Comparison of ENCODE assay signal across 12 mouse cellular contexts in genomic region chr6:72134850-72135515, GRCm38 (mm10). TPM values are rescaled to one million over a fixed set of nuclear protein-coding genes. Genes with fewer than 3 reads are reported as not detected.
DNase-seq lines count a peak whose midpoint lies in the region; ATAC-seq lines count a peak whose summit lies in the region.
"Had no signal": no experiment of that assay in that cellular context is flagged by ENCODE, and none has a peak within 500 bp of the region (broad histone marks: within the 10 kb centered on the region; RNA-seq: fewer than 3 reads in every experiment).

No protein-coding gene starts in this region.

- H3K4me3 ChIP-seq in megakaryocyte, embryonic 14.5 days (replicated peaks): peak overlapping the region; percentile 88
- no peak overlapping the region for H3K4me3 ChIP-seq in limb, embryonic 13.5 days
- H3K4me3 ChIP-seq: embryonic facial prominence, embryonic 10.5 days had no signal

- no peak for ATAC-seq in megakaryocyte, adult 5-6 weeks (ENCODE audit: poor library complexity, severe bottlenecking)
- peak; percentile 71 for ATAC-seq in limb, embryonic 13.5 days (ENCODE audit: low FRiP score, low read depth)
- ATAC-seq: inflammation-experienced regulatory T-cells, adult 6 months had no signal

- H3K27me3 ChIP-seq in megakaryocyte, embryonic 14.5 days (replicated peaks): peaks cover 14% of the 10 kb centered on the region
- H3K27me3 ChIP-seq in limb, embryonic 13.5 days: no peaks in the 10 kb centered on the region

- H3K4me2 ChIP-seq in limb, embryonic 13.5 days (replicated peaks): peak overlapping the region; percentile 30

- H3K36me3 ChIP-seq in megakaryocyte, embryonic 14.5 days (replicated peaks; ENCODE audit: low read length): peaks cover 68% of the 10 kb centered on the region
- peaks cover 35% of the 10 kb centered on the region for H3K36me3 ChIP-seq in limb, embryonic 13.5 days

- peaks cover 55% of the 10 kb centered on the region for H3K4me1 ChIP-seq in megakaryocyte, embryonic 14.5 days
- peaks cover 38% of the 10 kb centered on the region for H3K4me1 ChIP-seq in limb, embryonic 13.5 days

- H3K9ac ChIP-seq in limb, embryonic 13.5 days: no peak overlapping the region

- whole genome bisulfite sequencing in limb, embryonic 13.5 days: 33% methylated on average over 9 of the region's 9 CpGs

- no peaks in the 10 kb centered on the region for H3K9me3 ChIP-seq in megakaryocyte, embryonic 14.5 days
- H3K9me3 ChIP-seq in limb, embryonic 13.5 days: no peaks in the 10 kb centered on the region
- H3K9me3 ChIP-seq: embryonic facial prominence, embryonic 10.5 days had no signal

- peak overlapping the region; percentile 48; the same call in 1 of the 2 replicates for H3K27ac ChIP-seq in limb, embryonic 13.5 days
- H3K27ac ChIP-seq: embryonic facial prominence, embryonic 10.5 days had no signal

- DNase-seq in c-Kit-positive CD71-positive TER-119-negative erythroid progenitor cells, embryonic 14.5 days (ENCODE audit: low read depth): peak; percentile 46
- DNase-seq in layer of hippocampus, adult 11-12 months (ENCODE audit: low spot score): no peak
- DNase-seq in spleen, adult 12 weeks (ENCODE audit: low spot score): no peak
- DNase-seq in frontal cortex, postnatal 36 days (ENCODE audit: low spot score in 2 of 2): no peak
- DNase-seq: cerebellum, adult 2 months; kidney, postnatal 14 days; lung, postnatal 36 days had no signal

RNA-seq across cellular contexts. Expression of gene St3gal5, which starts 37.6 kb away (rescaled TPM):
- polyA plus RNA-seq in megakaryocyte, embryonic 14.5 days (2012; ENCODE audit: insufficient read depth, low replicate concordance): 10.8 and 22.3 TPM in 2 replicates
- 57.9 and 69.2 TPM in 2 replicates for total RNA-seq in megakaryocyte, adult 5-6 weeks (2015)
- total RNA-seq in megakaryocyte, adult 5-6 weeks (2017): 73.5 and 121 TPM in 2 replicates
- 30.6 and 31.2 TPM in 2 replicates for polyA plus RNA-seq in limb, embryonic 13.5 days (2015; fragmentation: Nextera tagmentation; extraction: Ambion mirVana)
